Mouse (Mus musculus) intestine, embryonic 16.5 days (tissue): ENCODE data around the gene Olfr508. TPM values are rescaled to one million over a fixed set of nuclear protein-coding genes. Genes with fewer than 3 reads are reported as not detected.

Experiments used
- ATAC-seq: fragments of 200-750 bp; cut with Nextera tagmentation; 2 replicates; pipeline ENCODE4 v1.8.0; 2017; ENCODE audit warnings: moderate TSS enrichment, moderate library complexity
- H3K27ac ChIP-seq: fragments of 300-500 bp; sonication (generic); 2 replicates; pipeline ENCODE4 v1.5.1; 2014; ENCODE audit warnings: mild to moderate bottlenecking, low read length
- H3K27me3 ChIP-seq: fragments of 300-500 bp; sonication (generic); replicated peaks from 2 replicates; pipeline ENCODE4 v1.6.1; 2014; ENCODE audit warnings: low read length, control low read depth, mixed read lengths; ENCODE audit not compliant: control insufficient read depth, insufficient read depth
- H3K36me3 ChIP-seq: fragments of 300-500 bp; sonication (generic); 2 replicates; pipeline ENCODE4 v1.6.1; 2014; ENCODE audit warnings: low read length, control low read depth; ENCODE audit not compliant: control insufficient read depth, insufficient read depth
- H3K4me1 ChIP-seq: fragments of 300-500 bp; sonication (generic); 2 replicates; pipeline ENCODE4 v1.6.1; 2014; ENCODE audit warnings: low read length, control low read depth, mixed read lengths; ENCODE audit not compliant: control insufficient read depth, insufficient read depth
- H3K4me2 ChIP-seq: fragments of 300-500 bp; sonication (generic); 2 replicates; pipeline ENCODE4 v1.6.1; 2014; ENCODE audit warnings: low read depth, low read length, control low read depth
- H3K4me3 ChIP-seq: fragments of 300-500 bp; sonication (generic); 2 replicates; pipeline ENCODE4 v1.5.1; 2014; ENCODE audit warnings: mild to moderate bottlenecking, low read length
- H3K9ac ChIP-seq: fragments of 300-500 bp; sonication (generic); 2 replicates; pipeline ENCODE4 v1.6.1; 2014; ENCODE audit warnings: low read depth, low read length
- H3K9me3 ChIP-seq: fragments of 300-500 bp; sonication (generic); 2 replicates; pipeline ENCODE4 v1.6.1; 2016; ENCODE audit warnings: low read length, control low read depth; ENCODE audit not compliant: control insufficient read depth
- WGBS: fragments of 180-500 bp; shearing (Covaris S2); extraction: QIAGEN DNeasy Blood & Tissue Kit; methylation state at CpG from one replicate; pipeline ENCODE4 v1.1.7; 2014; 5-methylcytosine and 5-hydroxymethylcytosine counted together
- polyA plus RNA-seq: library from polyadenylated mRNA; unstranded; fragments of >200 nt; fragmentation: Nextera tagmentation; extraction: Ambion mirVana; gene quantifications from 2 replicates; pipeline ENCODE4 v1.2.1, GENCODE M21; 2015

Gene Olfr508
- polyA plus RNA-seq, 1 experiment from 2014 or later = not detected

GRCm38 (mm10) chr7:108671058-108671457 lies 41.3 kb downstream of the Olfr508 start:
- WGBS = 40% methylated on average over 1 of the region's 1 CpGs
- H3K27ac ChIP-seq = no peak overlapping the region
- no peak for ATAC-seq

DNA sequence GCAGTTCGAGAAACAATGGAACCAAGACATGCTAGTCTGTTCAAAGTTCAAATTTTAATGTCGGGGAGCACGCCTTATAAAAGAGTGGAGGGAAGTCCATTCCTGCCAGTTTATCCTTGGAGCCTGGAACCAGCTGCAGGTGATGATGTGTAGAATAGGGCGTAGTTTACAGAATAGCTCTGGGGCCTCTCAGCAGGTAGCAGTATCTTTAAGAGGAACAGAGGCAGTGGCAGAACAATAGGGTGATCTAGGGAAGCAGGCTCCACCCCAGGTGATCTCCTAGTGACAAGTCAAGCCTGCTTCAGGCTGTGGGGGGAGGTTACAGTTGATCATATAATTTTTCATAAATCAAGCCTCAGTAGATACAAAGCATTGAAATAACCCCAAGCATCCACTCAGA lies 49.1 kb downstream of the Olfr508 start:
- H3K4me2 ChIP-seq = no peak overlapping the region
- H3K4me3 ChIP-seq = no peak overlapping the region
- H3K36me3 ChIP-seq = no peaks in the 10 kb centered on the region
- no peak overlapping the region for H3K9ac ChIP-seq
- no peaks in the 10 kb centered on the region for H3K27me3 ChIP-seq
- H3K9me3 ChIP-seq = no peaks in the 10 kb centered on the region
- no peak overlapping the region for H3K27ac ChIP-seq
- 76% methylated on average over 4 of the region's 4 CpGs for WGBS
- no peak for ATAC-seq
- no peaks in the 10 kb centered on the region for H3K4me1 ChIP-seq

More at GRCm38 (mm10) chr7:108671058-108671457, 41.3 kb downstream of the Olfr508 start:
- H3K4me1 ChIP-seq = no peaks in the 10 kb centered on the region
- no peaks in the 10 kb centered on the region for H3K36me3 ChIP-seq
- no peaks in the 10 kb centered on the region for H3K27me3 ChIP-seq
- H3K9ac ChIP-seq = no peak overlapping the region
- no peaks in the 10 kb centered on the region for H3K9me3 ChIP-seq
- no peak overlapping the region for H3K4me2 ChIP-seq
- H3K4me3 ChIP-seq = no peak overlapping the region

Other genes with a start within 250 kb of the Olfr508 start
- gene Olfr495, start 236.8 kb upstream of the Olfr508 start, polyA plus RNA-seq = not detected in 2 replicates
- gene Olfr497, start 209.6 kb upstream of the Olfr508 start, polyA plus RNA-seq = not detected in 2 replicates
- not detected in 2 replicates for gene Olfr498, start 164.7 kb upstream of the Olfr508 start, polyA plus RNA-seq
- gene Olfr502, start 104.9 kb upstream of the Olfr508 start, polyA plus RNA-seq = not detected in 2 replicates
- not detected in 2 replicates for gene Olfr503, start 85.5 kb upstream of the Olfr508 start, polyA plus RNA-seq
- not detected in 2 replicates for gene Olfr504, start 64.2 kb upstream of the Olfr508 start, polyA plus RNA-seq
- not detected in 2 replicates for gene Olfr506, start 19.2 kb upstream of the Olfr508 start, polyA plus RNA-seq
- not detected in 2 replicates for gene Olfr507, start 8.2 kb upstream of the Olfr508 start, polyA plus RNA-seq
- not detected in 2 replicates for gene Olfr509, start 21.9 kb downstream of the Olfr508 start, polyA plus RNA-seq
- not detected in 2 replicates for gene Olfr510, start 36.4 kb downstream of the Olfr508 start, polyA plus RNA-seq
- not detected in 2 replicates for gene Olfr512, start 83.3 kb downstream of the Olfr508 start, polyA plus RNA-seq
- not detected in 2 replicates for gene Olfr513, start 121.0 kb downstream of the Olfr508 start, polyA plus RNA-seq
- gene Olfr514, start 196.0 kb downstream of the Olfr508 start, polyA plus RNA-seq = not detected in 2 replicates
- not detected in 2 replicates for gene Olfr516, start 220.5 kb downstream of the Olfr508 start, polyA plus RNA-seq
- gene Olfr517, start 242.4 kb downstream of the Olfr508 start, polyA plus RNA-seq = not detected in 2 replicates